Mouse (Mus musculus) G1E (cell line): Measurements from ENCODE around the gene Gpr37. TPM values are rescaled to one million over a fixed set of nuclear protein-coding genes. Genes with fewer than 3 reads are reported as not detected.

Experiments
- ATAC-seq: 2 replicates; pipeline ENCODE4 v1.8.0; 2016; ENCODE audit warnings: mild to moderate bottlenecking; ENCODE audit not compliant: insufficient number of reproducible peaks, poor library complexity, low FRiP score, severe bottlenecking; ENCODE audit errors: extremely low read depth
- DNase-seq: peaks from one replicate; pipeline ENCODE4 v3.0.0; 2012; ENCODE audit warnings: low spot score
- H3K27me3 ChIP-seq: 2 replicates; pipeline ENCODE4 v1.6.1; 2012; ENCODE audit warnings: mild to moderate bottlenecking, low read length, inconsistent platforms; ENCODE audit not compliant: insufficient read depth
- H3K36me3 ChIP-seq: replicated peaks from 2 replicates; pipeline ENCODE3; 2012; ENCODE audit warnings: mild to moderate bottlenecking, inconsistent platforms
- H3K4me1 ChIP-seq: 2 replicates; pipeline ENCODE4 v1.6.1; 2012; ENCODE audit warnings: low read depth, low read length, inconsistent platforms, mixed read lengths; ENCODE audit not compliant: insufficient read depth
- H3K4me3 ChIP-seq: 2 replicates; pipeline ENCODE4 v1.5.1; 2012; ENCODE audit warnings: low read depth, mild to moderate bottlenecking, inconsistent platforms, low read length, moderate library complexity, mixed read lengths
- H3K9me3 ChIP-seq: replicated peaks from 2 replicates; pipeline ENCODE4 v1.6.1; 2012; ENCODE audit warnings: inconsistent platforms
- CTCF ChIP-seq: IDR thresholded peaks from 2 replicates; pipeline ENCODE4 v1.5.1; 2012; ENCODE audit warnings: low read depth, low read length, inconsistent platforms, mixed read lengths
- GATA1 ChIP-seq: IDR thresholded peaks from 2 replicates; pipeline ENCODE4 v1.6.1; 2012; ENCODE audit warnings: borderline replicate concordance, low read length, inconsistent platforms, mixed read lengths
- GATA2 ChIP-seq: IDR thresholded peaks from 2 replicates; pipeline ENCODE4 v1.6.1; 2012; ENCODE audit warnings: low read depth, low read length, inconsistent platforms, borderline replicate concordance
- POLR2AphosphoS5 ChIP-seq: IDR thresholded peaks from 2 replicates; pipeline ENCODE4 v1.6.1; 2012; ENCODE audit warnings: low read depth, low read length, inconsistent platforms; ENCODE audit not compliant: insufficient replicate concordance
- TAL1 ChIP-seq: conservative IDR thresholded peaks from 2 replicates; pipeline ENCODE4 v1.6.1; 2012; ENCODE audit warnings: low read depth, low read length, inconsistent platforms, mixed read lengths
- polyA plus RNA-seq: library from polyadenylated mRNA; stranded (reverse); fragments of >175 nt; gene quantifications from 2 replicates; pipeline ENCODE4 v1.2.3, GENCODE M21; 2012
- total RNA-seq, 2 experiments: library from RNA; stranded (forward) in 1 of 2; stranded (reverse) in 1 of 2; fragments of 200-1000 nt in 1 of 2; fragments of >200 nt in 1 of 2; fragmentation: Nextera tagmentation in 1 of 2; gene quantifications; 2 replicates each; pipeline ENCODE4 v1.2.3; 2014 to 2017

Gpr37 gene
- total and polyA plus RNA-seq, 3 experiments, result 0.05 TPM; not detected in 2

DNA sequence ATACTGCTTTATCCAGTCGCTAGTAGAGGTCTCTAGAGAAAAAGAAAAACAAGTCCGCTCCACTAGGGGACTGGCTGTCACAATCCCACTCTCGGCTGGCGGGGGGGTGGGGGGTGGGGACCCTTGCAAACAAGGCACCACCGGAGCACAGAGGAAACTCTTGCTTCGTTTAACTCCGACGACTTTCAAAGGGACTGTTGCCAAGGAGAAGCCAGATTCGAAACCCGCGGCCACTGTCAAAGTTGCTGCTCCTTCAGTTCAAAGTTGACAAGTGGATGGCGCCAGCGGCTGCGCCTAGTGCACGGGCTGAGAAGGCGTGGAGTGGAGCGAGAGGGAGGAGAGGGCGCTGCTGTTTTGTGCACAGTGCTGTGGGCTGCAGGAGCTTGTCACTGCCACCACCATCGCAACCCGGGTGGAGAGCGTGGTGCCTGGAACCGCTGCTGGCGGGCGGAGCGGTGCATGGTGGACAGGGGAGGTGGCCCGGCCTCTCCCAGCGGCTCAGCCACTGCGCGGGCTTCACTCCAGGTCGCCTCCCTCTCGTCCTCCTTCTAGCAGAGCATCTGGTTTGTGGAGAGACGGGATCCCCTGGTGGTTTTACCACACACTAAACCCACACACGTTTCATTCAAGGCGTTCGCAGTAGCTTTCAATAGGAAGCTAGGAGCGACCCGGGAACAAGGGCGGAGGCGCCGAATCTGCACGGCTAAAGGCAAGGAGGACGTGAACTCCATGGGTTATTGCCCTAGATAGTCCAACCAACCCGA, 827 bp downstream of the Gpr37 start:
- Histone ChIP-seq H3K27me3 (peaks cover 15% of the 10 kb centered on the region; the same call in 1 of the 2 replicates), H3K4me1 (no peaks in the 10 kb centered on the region), H3K4me3 (no peak overlapping the region), H3K9me3 (no peaks in the 10 kb centered on the region), H3K36me3 (no peaks in the 10 kb centered on the region)
- no peak for ATAC-seq
- DNase-seq, result no peak
- TF ChIP-seq TAL1, result no peak
- TF ChIP-seq GATA2, result no peak
- no peak for TF ChIP-seq POLR2AphosphoS5
- TF ChIP-seq GATA1, result no peak
- TF ChIP-seq CTCF, result no peak

DNA sequence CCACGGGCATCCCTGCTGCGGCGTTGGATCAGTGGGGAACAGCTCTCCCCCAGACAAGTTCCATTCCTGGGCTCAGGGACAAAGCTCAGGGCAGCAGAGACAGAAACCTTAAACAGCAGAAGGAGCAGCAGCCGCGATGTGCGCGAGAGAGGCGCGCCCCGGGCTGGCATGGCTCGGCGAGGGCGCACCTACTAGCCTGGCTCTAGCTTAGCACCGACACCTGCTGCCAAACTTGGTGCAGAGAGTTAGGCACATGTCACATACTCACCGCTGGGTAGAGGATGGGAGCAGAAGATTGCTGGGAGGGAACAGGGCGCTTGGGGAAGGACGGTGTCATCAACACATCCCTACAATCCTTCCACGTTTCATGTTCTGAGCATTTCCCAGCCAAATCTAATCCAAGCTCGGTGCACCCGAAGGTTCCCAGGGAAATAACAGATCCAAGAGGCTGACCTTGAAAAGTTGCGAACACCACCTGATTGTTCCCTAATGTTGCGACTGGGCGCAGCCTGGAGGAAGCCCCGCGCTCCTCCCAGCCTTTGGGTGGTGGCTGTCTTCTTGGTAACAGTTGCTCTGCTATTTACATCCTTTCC, 1.5 kb downstream of the Gpr37 start:
- ATAC-seq (no peak), DNase-seq (no peak)
- Histone ChIP-seq H3K27me3 (peaks cover 15% of the 10 kb centered on the region; the same call in 1 of the 2 replicates), H3K4me3 (no peak overlapping the region), H3K9me3 (no peaks in the 10 kb centered on the region), H3K36me3 (no peaks in the 10 kb centered on the region), H3K4me1 (no peaks in the 10 kb centered on the region)
- no peak for TF ChIP-seq GATA2
- no peak for TF ChIP-seq TAL1
- no peak for TF ChIP-seq GATA1
- TF ChIP-seq CTCF, result no peak
- TF ChIP-seq POLR2AphosphoS5, result no peak

DNA sequence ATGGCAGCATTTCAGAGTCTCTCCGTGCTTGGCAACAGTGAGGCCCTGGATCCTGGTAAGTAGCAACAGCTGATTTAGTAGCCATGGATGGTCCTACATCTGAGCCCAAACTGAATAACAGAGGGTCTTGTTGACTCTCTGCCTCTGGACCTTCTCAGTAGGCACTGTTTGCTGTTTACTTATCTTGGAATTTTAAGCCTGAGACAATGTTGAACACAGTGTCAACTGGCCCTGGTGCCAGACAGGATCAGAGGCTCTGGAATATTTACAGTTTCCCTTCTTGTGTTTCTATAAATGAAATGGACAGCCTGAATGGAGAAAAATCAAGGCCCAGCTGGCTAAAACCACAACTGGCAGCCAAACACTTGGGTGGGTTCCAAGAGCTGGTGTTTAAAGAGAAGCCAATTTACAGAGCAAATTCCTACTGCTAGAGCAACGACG, 3.7 kb downstream of the Gpr37 start:
- no peaks in the 10 kb centered on the region for H3K4me1 ChIP-seq
- no peaks in the 10 kb centered on the region for H3K36me3 ChIP-seq
- DNase-seq (no peak), ATAC-seq (no peak)
- TF ChIP-seq GATA2 (no peak), POLR2AphosphoS5 (no peak), GATA1 (no peak), TAL1 (no peak), CTCF (no peak)
- no peak overlapping the region for H3K4me3 ChIP-seq
- no peaks in the 10 kb centered on the region for H3K9me3 ChIP-seq
- H3K27me3 ChIP-seq, result peaks cover 15% of the 10 kb centered on the region; the same call in 1 of the 2 replicates

DNA sequence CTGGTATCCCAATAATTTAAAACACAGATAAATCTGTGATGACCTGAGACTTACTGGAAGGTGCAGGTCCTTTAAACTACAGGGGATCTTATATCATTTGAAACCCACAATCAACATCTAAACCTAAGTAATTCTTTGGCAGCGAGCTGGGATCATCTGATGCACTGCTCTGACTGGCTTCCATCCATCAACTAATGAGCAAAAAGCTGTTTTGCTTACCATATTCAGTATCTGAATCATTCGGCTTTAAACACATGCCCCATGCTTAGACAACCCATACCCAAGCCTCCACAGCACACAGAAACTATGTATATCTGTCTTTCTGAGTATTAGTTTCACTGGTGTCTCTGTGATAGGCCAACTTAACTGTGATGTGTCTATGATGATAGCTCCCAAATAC, 6.1 kb downstream of the Gpr37 start:
- DNase-seq, result no peak
- H3K4me3 ChIP-seq, result no peak overlapping the region
- peaks cover 6% of the 10 kb centered on the region; the same call in 1 of the 2 replicates for H3K27me3 ChIP-seq
- no peaks in the 10 kb centered on the region for H3K36me3 ChIP-seq
- ATAC-seq, result no peak
- no peaks in the 10 kb centered on the region for H3K4me1 ChIP-seq
- no peaks in the 10 kb centered on the region for H3K9me3 ChIP-seq
- no peak for TF ChIP-seq CTCF
- TF ChIP-seq POLR2AphosphoS5, result no peak
- no peak for TF ChIP-seq TAL1
- TF ChIP-seq GATA1, result no peak
- TF ChIP-seq GATA2, result no peak

DNA sequence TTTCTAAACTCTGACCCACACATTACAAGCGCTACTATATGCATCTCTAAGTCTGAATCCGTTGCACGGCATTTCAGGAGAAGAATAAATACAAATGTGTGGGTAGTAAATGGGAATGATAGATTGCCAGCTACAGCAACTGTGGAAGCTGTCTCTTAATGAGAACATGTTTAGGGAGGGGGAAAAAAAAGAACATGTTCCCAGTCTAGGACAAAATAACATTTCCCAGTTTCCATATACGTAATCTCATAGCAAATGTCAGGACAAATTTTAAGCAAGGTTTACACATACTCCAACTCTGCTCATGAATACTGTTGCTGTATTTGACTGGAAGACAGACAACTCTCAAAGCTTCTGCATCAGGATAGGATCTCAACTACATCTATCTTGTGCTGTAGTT, 15.4 kb downstream of the Gpr37 start:
- no peak for TF ChIP-seq GATA1
- no peak for TF ChIP-seq POLR2AphosphoS5
- no peak for TF ChIP-seq GATA2
- no peak for TF ChIP-seq TAL1
- TF ChIP-seq CTCF, result no peak
- no peak for ATAC-seq

DNA sequence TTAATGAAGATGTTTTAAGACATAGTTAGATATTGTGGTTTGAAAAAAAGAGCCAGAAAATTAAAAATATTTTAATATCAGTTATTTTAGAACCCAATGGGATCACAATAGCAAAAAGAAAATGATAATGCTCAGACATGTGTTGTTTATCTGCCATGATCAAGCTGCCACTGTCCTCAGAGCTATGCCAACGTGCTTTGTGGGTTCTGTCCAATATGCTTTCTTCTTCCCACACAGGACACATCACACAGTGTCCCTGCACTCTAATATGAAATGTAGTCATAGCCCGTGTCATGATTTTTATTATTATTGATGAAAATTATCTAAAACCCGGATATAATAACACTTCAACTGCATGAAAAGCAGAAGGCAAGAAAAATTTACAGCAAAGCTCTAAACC, 16.7 kb downstream of the Gpr37 start:
- Histone ChIP-seq H3K4me1 (no peaks in the 10 kb centered on the region), H3K36me3 (no peaks in the 10 kb centered on the region), H3K27me3 (no peaks in the 10 kb centered on the region), H3K4me3 (no peak overlapping the region), H3K9me3 (no peaks in the 10 kb centered on the region)
- TF ChIP-seq GATA1 (no peak), POLR2AphosphoS5 (no peak), GATA2 (no peak), CTCF (no peak), TAL1 (no peak)
- ATAC-seq (no peak), DNase-seq (no peak)

More for the DNA sequence above, 15.4 kb downstream of the Gpr37 start:
- no peaks in the 10 kb centered on the region for H3K4me1 ChIP-seq
- no peak for DNase-seq
- H3K4me3 ChIP-seq, result no peak overlapping the region
- H3K36me3 ChIP-seq, result no peaks in the 10 kb centered on the region
- H3K27me3 ChIP-seq, result no peaks in the 10 kb centered on the region
- H3K9me3 ChIP-seq, result no peaks in the 10 kb centered on the region

DNA sequence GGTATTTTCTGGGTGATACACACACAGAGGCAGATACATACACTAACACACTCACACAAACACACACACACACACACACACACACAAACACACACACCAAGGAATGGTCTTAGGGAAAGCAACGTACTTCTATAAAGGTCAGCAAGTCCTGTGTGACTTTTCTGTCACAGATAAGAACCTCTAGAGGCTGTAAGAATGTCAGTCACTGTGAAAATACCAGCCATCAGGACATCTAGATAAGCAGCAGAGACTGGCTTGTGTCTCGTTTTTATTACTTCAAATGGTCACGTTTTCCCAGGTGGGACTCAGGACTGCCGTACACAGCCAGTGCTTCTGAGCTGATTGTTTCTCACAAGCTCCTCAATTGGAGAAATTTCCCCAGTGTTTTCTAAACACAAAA, 20.4 kb downstream of the Gpr37 start:
- no peak for DNase-seq
- Histone ChIP-seq H3K36me3 (no peaks in the 10 kb centered on the region), H3K9me3 (no peaks in the 10 kb centered on the region), H3K4me3 (no peak overlapping the region), H3K4me1 (no peaks in the 10 kb centered on the region), H3K27me3 (no peaks in the 10 kb centered on the region)
- ATAC-seq, result no peak
- TF ChIP-seq TAL1, result no peak
- TF ChIP-seq POLR2AphosphoS5, result no peak
- TF ChIP-seq GATA1, result no peak
- TF ChIP-seq CTCF, result no peak
- no peak for TF ChIP-seq GATA2
